Mouse (Mus musculus): ENCODE data around the gene Usp6nl. TPM values are rescaled to one million over a fixed set of nuclear protein-coding genes. Genes with fewer than 3 reads are reported as not detected.

Gene Usp6nl
- polyA plus RNA-seq, 1 experiment = 10.9 TPM

- no peak for DNase-seq (ENCODE audit: extremely low spot score in 1 of 2, low spot score in 1 of 2)
These were observed 171.4 kb downstream of the Usp6nl start for GRCm38 (mm10) chr2:6493886-6494285.

Other genes starting within 250 kb of the Usp6nl start
- 3.2 TPM in 2 replicates for gene Proser2, start 192.5 kb upstream of the Usp6nl start, polyA plus RNA-seq (2012; rRNA removed)
- 1.2 and 1.3 TPM in 2 replicates for gene Echdc3, start 109.6 kb upstream of the Usp6nl start, polyA plus RNA-seq (2012; rRNA removed)